Mouse (Mus musculus): Measurements from ENCODE around the gene Olfr1463. TPM values are rescaled to one million over a fixed set of nuclear protein-coding genes. Genes with fewer than 3 reads are reported as not detected.

Gene Olfr1463
- polyA plus RNA-seq (2012; rRNA removed) = not detected in 2 replicates

DNA sequence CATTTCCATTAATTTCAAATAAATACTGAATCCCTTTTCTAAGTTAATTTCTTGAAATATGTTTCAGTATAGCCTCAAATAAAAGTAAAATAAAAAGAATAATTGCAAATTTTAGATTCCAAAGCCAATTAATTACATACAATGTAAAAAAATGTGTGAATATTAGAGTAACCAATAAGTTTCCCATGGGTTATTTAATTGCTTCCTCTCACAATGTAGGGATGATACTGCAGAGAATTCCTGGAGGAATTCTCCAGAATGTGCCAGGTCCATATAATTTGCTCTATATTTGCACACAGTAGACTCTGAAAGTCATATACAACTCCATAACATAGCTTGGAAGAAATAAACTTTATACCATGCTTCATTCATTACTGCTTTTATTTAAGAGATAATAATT is at the start of gene Olfr1463:
Olfr1463 (plus strand) TSS at position 301 of the 400 bp plus-strand sequence.

DNA sequence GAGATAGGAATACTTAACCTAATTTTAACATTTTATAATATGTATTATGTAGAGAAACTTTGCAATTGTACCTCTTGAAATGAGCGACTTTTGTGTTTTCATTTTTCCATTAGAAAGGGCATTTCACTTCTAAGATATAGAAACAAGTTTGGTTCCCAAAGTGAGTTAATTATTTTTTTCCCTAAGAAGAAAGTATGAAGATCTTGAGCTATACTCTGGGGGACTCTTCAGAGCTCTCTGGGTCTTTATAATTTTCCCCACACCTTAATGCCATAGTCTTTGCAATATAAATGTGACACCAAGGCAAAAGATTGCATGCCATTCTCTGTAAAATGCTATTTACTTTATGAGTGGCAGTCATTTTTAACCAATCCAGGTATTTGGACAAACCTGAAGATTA is 45.7 kb upstream of the Olfr1463 start, which contains the start of gene Olfr1462:
Olfr1462 (plus strand) TSS at position 301 of the 400 bp plus-strand sequence.

Other genes with a start within 250 kb of the Olfr1463 start
- gene Olfr1451, start 236.3 kb upstream of the Olfr1463 start, polyA plus RNA-seq (2012; rRNA removed) = not detected in 2 replicates
- not detected in 2 replicates for gene Olfr1453, start 203.0 kb upstream of the Olfr1463 start, polyA plus RNA-seq (2012; rRNA removed)
- not detected in 2 replicates for gene Olfr1454, start 170.7 kb upstream of the Olfr1463 start, polyA plus RNA-seq (2012; rRNA removed)
- gene Olfr1457, start 133.4 kb upstream of the Olfr1463 start, polyA plus RNA-seq (2012; rRNA removed) = not detected in 2 replicates
- not detected in 2 replicates for gene Olfr1458, start 124.6 kb upstream of the Olfr1463 start, polyA plus RNA-seq (2012; rRNA removed)
- not detected in 2 replicates for gene Olfr1459, start 81.8 kb upstream of the Olfr1463 start, polyA plus RNA-seq (2012; rRNA removed)
- gene Olfr1461, start 68.3 kb upstream of the Olfr1463 start, polyA plus RNA-seq (2012; rRNA removed) = not detected in 2 replicates
- gene Olfr1462, start 45.6 kb upstream of the Olfr1463 start, polyA plus RNA-seq (2012; rRNA removed) = not detected in 2 replicates
- gene Olfr1465, start 84.2 kb downstream of the Olfr1463 start, polyA plus RNA-seq (2012; rRNA removed) = not detected in 2 replicates
- not detected in 2 replicates for gene Olfr1466, start 107.5 kb downstream of the Olfr1463 start, polyA plus RNA-seq (2012; rRNA removed)
- not detected in 2 replicates for gene Olfr1467, start 130.9 kb downstream of the Olfr1463 start, polyA plus RNA-seq (2012; rRNA removed)
- gene Olfr1469, start 176.5 kb downstream of the Olfr1463 start, polyA plus RNA-seq (2012; rRNA removed) = not detected in 2 replicates
- not detected in 2 replicates for gene Olfr1471, start 212.1 kb downstream of the Olfr1463 start, polyA plus RNA-seq (2012; rRNA removed)
- gene Olfr1472, start 224.8 kb downstream of the Olfr1463 start, polyA plus RNA-seq (2012; rRNA removed) = not detected in 2 replicates
- not detected in 2 replicates for gene Olfr1474, start 238.2 kb downstream of the Olfr1463 start, polyA plus RNA-seq (2012; rRNA removed)
- not detected in 2 replicates for gene Olfr1475, start 248.9 kb downstream of the Olfr1463 start, polyA plus RNA-seq (2012; rRNA removed)